Mouse (Mus musculus) CH12.LX (cell line): ENCODE measurements around the gene Ppp1r16b. TPM values are rescaled to one million over a fixed set of nuclear protein-coding genes. Genes with fewer than 3 reads are reported as not detected.
A peak's percentile ranks its signal among the peaks of the same experiment; 100 is the strongest.

ENCODE experiments used
- DNase-seq: peaks from one replicate; pipeline ENCODE4 v3.0.0-alpha.2; 2013; ENCODE audit errors: extremely low read depth
- H3K27ac ChIP-seq: 2 replicates; pipeline ENCODE4 v1.5.1; 2012; ENCODE audit warnings: low read depth, mild to moderate bottlenecking, control low read depth, moderate library complexity; ENCODE audit not compliant: insufficient read depth
- H3K27me3 ChIP-seq: replicated peaks from 2 replicates; pipeline ENCODE3; 2012; ENCODE audit warnings: inconsistent platforms
- H3K36me3 ChIP-seq, 2 experiments: replicated peaks in 1 of 2; 2 replicates each; pipeline versions ENCODE3 to v1.6.1; 2012; ENCODE audit warnings: inconsistent platforms in 1 of 2, low read length in 1 of 2, mild to moderate bottlenecking in 1 of 2, mixed read lengths in 1 of 2, moderate library complexity in 1 of 2; ENCODE audit not compliant: control insufficient read depth in 1 of 2, insufficient read depth in 1 of 2
- H3K4me1 ChIP-seq, 2 experiments: 2 replicates each; pipeline ENCODE4 v1.6.1; 2012; ENCODE audit warnings: inconsistent platforms in 1 of 2, moderate library complexity in 1 of 2; ENCODE audit not compliant: insufficient read depth in 2 of 2, control insufficient read depth in 1 of 2
- H3K4me2 ChIP-seq: 2 replicates; pipeline ENCODE4 v1.6.1; 2012; ENCODE audit warnings: low read depth, mild to moderate bottlenecking, control low read depth; ENCODE audit not compliant: poor library complexity, insufficient read depth, severe bottlenecking
- H3K4me3 ChIP-seq, 3 experiments: fragments of 150-350 bp in 1 of 3; sonication (generic) in 1 of 3; replicated peaks in 1 of 3; 2 replicates each; pipeline versions ENCODE3 to v1.5.1; 2011 to 2012; ENCODE audit warnings: low read depth in 2 of 3, low read length in 2 of 3, mild to moderate bottlenecking in 2 of 3, moderate library complexity in 2 of 3, control low read depth in 1 of 3, improper control_type of control experiment in 1 of 3, inconsistent platforms in 1 of 3, mixed read lengths in 1 of 3; ENCODE audit not compliant: poor library complexity in 1 of 3
- H3K79me2 ChIP-seq: replicated peaks from 2 replicates; pipeline ENCODE4 v1.6.1; 2012; ENCODE audit warnings: mild to moderate bottlenecking, moderate library complexity; ENCODE audit not compliant: control insufficient read depth, poor library complexity, insufficient read depth, severe bottlenecking; ENCODE audit errors: extremely low read depth
- H3K9ac ChIP-seq: 2 replicates; pipeline ENCODE4 v1.6.1; 2012; ENCODE audit warnings: low read depth, mild to moderate bottlenecking, control low read depth, moderate library complexity; ENCODE audit not compliant: insufficient read depth
- H3K9me3 ChIP-seq: replicated peaks from 2 replicates; pipeline ENCODE3; 2012; ENCODE audit warnings: low read length, inconsistent platforms, mixed read lengths
- CHD1 ChIP-seq: IDR thresholded peaks from 2 replicates; pipeline ENCODE4 v1.6.1; 2012; ENCODE audit warnings: low read depth, low read length, improper control_type of control experiment, inconsistent platforms
- EP300 ChIP-seq: IDR thresholded peaks from 2 replicates; pipeline ENCODE4 v1.6.1; 2011; ENCODE audit warnings: low read length, improper control_type of control experiment
- ETS1 ChIP-seq: conservative IDR thresholded peaks from 2 replicates; pipeline ENCODE4 v1.6.1; 2012; ENCODE audit warnings: low read depth, mild to moderate bottlenecking, inconsistent platforms, low read length, improper control_type of control experiment, moderate library complexity
- GABPA ChIP-seq: IDR thresholded peaks from 2 replicates; pipeline ENCODE4 v1.6.1; 2012; ENCODE audit warnings: low read depth, low read length, improper control_type of control experiment, inconsistent platforms; ENCODE audit not compliant: insufficient replicate concordance
- HCFC1 ChIP-seq: IDR thresholded peaks from 2 replicates; pipeline ENCODE4 v1.6.1; 2012; ENCODE audit warnings: low read depth, mild to moderate bottlenecking, inconsistent platforms, low read length, improper control_type of control experiment
- JUN ChIP-seq: IDR thresholded peaks from 2 replicates; pipeline ENCODE4 v1.6.1; 2011; ENCODE audit warnings: low read depth, mild to moderate bottlenecking, low read length, improper control_type of control experiment, moderate library complexity; ENCODE audit not compliant: insufficient read depth
- MEF2A ChIP-seq: IDR thresholded peaks from 2 replicates; pipeline ENCODE4 v1.6.1; 2014; ENCODE audit warnings: low read depth, mild to moderate bottlenecking, inconsistent platforms, low read length, improper control_type of control experiment, borderline replicate concordance
- MYC ChIP-seq: IDR thresholded peaks from 2 replicates; pipeline ENCODE4 v1.6.1; 2011; ENCODE audit warnings: low read depth, mild to moderate bottlenecking, improper control_type of control experiment, low read length
- NRF1 ChIP-seq: IDR thresholded peaks from 2 replicates; pipeline ENCODE4 v1.6.1; 2014; ENCODE audit warnings: low read depth, mild to moderate bottlenecking, inconsistent platforms, low read length, improper control_type of control experiment, moderate library complexity
- TCF12 ChIP-seq: IDR thresholded peaks from 2 replicates; pipeline ENCODE4 v1.6.1; 2014; ENCODE audit warnings: low read depth, mild to moderate bottlenecking, inconsistent platforms, low read length, improper control_type of control experiment
- ZKSCAN1 ChIP-seq: IDR thresholded peaks from 2 replicates; pipeline ENCODE4 v1.6.1; 2012; ENCODE audit warnings: low read depth, inconsistent platforms, low read length, improper control_type of control experiment, borderline replicate concordance
- ZMIZ1 ChIP-seq: IDR thresholded peaks from 2 replicates; pipeline ENCODE4 v1.6.1; 2012; ENCODE audit warnings: low read depth, mild to moderate bottlenecking, inconsistent platforms, low read length, improper control_type of control experiment
- ZNF384 ChIP-seq: IDR thresholded peaks from 2 replicates; pipeline ENCODE4 v1.6.1; 2012; ENCODE audit warnings: low read depth, low read length, improper control_type of control experiment, inconsistent platforms
- dilution Hi-C: fragments of 300-500 bp; cut with MboI; formaldehyde crosslinking; loops from 2 replicates; pipeline ENCODE4 v1.14.3; 2020; ENCODE audit warnings: low sequenced_read_pairs; ENCODE audit not compliant: extremely low pct_unique_long_range_greater_than_20kb, extremely low pct_ligation_motif_present
- in situ Hi-C: fragments of 300-500 bp; cut with MboI; formaldehyde crosslinking; loops from 3 replicates; pipeline ENCODE4 v1.14.3; 2019; ENCODE audit warnings: low sequenced_read_pairs, low pct_ligation_motif_present, low pct_unique_long_range_greater_than_20kb, mixed read lengths
- polyA plus RNA-seq: library from polyadenylated mRNA; unstranded; fragments of >175 nt; gene quantifications from 2 replicates; pipeline ENCODE4 v1.2.1, GENCODE M21; 2012; ENCODE audit warnings: low read depth; ENCODE audit not compliant: insufficient read length
- total RNA-seq, 2 experiments: library from RNA; depleted of rRNA; stranded (reverse); fragments of 300-350 nt in 1 of 2; fragments of >200 nt in 1 of 2; gene quantifications; 2 replicates each; pipeline ENCODE4 v1.2.3; 2012 to 2014

The Ppp1r16b gene
- total and polyA plus RNA-seq, 3 experiments = 37.7 to 55.7 (median 52.0) TPM

DNA sequence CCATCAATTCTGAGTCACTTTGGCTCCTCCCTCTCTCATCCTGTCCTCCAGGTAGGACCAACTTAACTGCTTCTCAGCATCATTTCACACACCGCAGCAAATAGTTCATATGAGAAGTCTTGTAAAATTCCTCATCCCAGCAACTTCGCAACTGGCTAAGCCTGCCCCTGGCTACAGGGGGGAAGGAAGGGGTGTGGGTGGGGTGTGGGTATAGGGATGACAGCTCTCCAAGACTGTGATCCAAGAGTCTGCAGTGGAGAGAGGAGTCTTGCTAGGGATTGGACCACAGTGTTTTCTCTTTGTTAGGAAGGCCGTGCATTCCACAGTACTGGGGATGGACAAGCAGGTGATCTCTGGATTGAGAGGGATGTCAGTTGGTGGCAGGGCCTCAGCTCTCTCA, 19.7 kb downstream of the Ppp1r16b start:
- no peak for DNase-seq
- Histone ChIP-seq H3K9me3 (no peaks in the 10 kb centered on the region), H3K4me3 (no peak overlapping the region), H3K79me2 (peaks cover 94% of the 10 kb centered on the region), H3K27ac (no peak overlapping the region), H3K36me3 (peaks cover 12 to 77% of the 10 kb centered on the region in 2 experiments)
- in situ Hi-C loops = no loop called here
- no peak for TF ChIP-seq ZMIZ1
- no peak for TF ChIP-seq ETS1
- no peak for TF ChIP-seq EP300
- no peak for TF ChIP-seq GABPA
- TF ChIP-seq, all 38 proteins: peak for 0
- dilution Hi-C loops = no loop called here
- Histone ChIP-seq H3K27me3 (no peaks in the 10 kb centered on the region), H3K4me2 (no peak overlapping the region), H3K9ac (no peak overlapping the region), H3K4me1 (peaks cover 68 to 98% of the 10 kb centered on the region in 2 experiments)

DNA sequence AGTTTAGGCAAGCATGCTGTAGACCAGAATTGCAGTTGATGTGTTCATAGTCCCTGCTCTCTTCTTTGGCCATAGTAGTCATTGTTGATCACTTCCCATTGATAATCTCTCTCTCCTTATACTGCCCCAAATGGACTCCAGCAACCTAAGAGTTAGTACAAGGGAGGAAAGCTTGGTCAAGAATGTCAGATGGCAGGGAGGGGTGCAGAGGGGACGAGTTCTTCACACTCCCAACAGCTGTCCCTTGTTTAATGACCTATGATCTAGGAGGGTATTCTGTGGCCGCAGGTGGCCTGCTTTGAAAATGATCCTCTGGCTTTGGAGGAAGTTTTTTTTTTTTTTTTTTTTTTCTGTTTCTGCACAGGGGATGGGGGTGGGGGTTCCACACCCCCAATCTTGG, 21.2 kb downstream of the Ppp1r16b start:
- Histone ChIP-seq H3K4me2 (no peak overlapping the region), H3K36me3 (peaks cover 16 to 75% of the 10 kb centered on the region in 2 experiments), H3K27me3 (no peaks in the 10 kb centered on the region), H3K4me3 (no peak overlapping the region), H3K4me1 (peaks cover 65 to 99% of the 10 kb centered on the region in 2 experiments), H3K9me3 (no peaks in the 10 kb centered on the region)
- dilution Hi-C loops = no loop called here
- TF ChIP-seq HCFC1 (no peak), TCF12 (peak; percentile 24; the same call in 1 of the 2 replicates), ZNF384 (peak; percentile 88), ZKSCAN1 (no peak), JUN (no peak)
- TF ChIP-seq, all 38 proteins: peak for 2
- H3K79me2 ChIP-seq = peaks cover 93% of the 10 kb centered on the region
- 0 out of 2 replicates have a peak overlapping the region, but pooled peaks have one; percentile 14 for H3K27ac ChIP-seq
- no peak overlapping the region for H3K9ac ChIP-seq
- DNase-seq = no peak
- in situ Hi-C loops = no loop called here

DNA sequence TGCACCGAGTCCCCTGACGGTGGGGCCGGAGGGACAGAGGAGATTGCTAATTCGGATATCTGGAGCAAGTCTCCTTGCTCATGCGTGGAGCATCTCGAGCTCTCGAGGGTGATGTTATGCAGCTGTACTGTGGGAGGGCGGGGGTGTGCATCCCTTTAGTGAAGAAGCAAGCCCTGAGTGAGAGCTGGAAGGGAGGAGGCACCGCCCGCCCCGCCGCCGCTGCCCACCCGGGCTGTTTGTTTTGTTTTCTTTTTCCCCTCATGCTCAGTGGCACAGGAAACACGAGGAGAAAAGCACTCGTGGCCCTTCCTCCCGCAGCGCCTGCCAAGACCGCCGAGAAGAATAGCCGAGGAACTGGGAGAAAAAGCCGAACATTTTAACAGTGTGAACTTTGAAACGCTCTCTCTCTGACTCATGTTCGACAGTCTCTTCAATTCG, 22.6 kb downstream of the Ppp1r16b start:
- Histone ChIP-seq H3K4me1 (peaks cover 62 to 99% of the 10 kb centered on the region in 2 experiments), H3K9me3 (no peaks in the 10 kb centered on the region), H3K79me2 (peaks cover 99% of the 10 kb centered on the region), H3K36me3 (peaks cover 18 to 83% of the 10 kb centered on the region in 2 experiments), H3K9ac (peak overlapping the region; percentile 23; the same call in 1 of the 2 replicates)
- no peak for TF ChIP-seq MEF2A
- no peak for TF ChIP-seq MYC
- 0 out of 2 replicates have a peak, but pooled peaks have one; percentile 26 for TF ChIP-seq CHD1
- TF ChIP-seq NRF1 = peak; percentile 58
- TF ChIP-seq, all 38 proteins: peak for 2
- no peaks in the 10 kb centered on the region for H3K27me3 ChIP-seq
- H3K27ac ChIP-seq = peak overlapping the region; percentile 87
- dilution Hi-C loops = no loop called here
- DNase-seq = no peak
- H3K4me3 ChIP-seq = peak overlapping the region in 1 of 3 experiments; percentile 30
- H3K4me2 ChIP-seq = peak overlapping the region; percentile 5
- in situ Hi-C loops = no loop called here
